Mouse (Mus musculus) hindbrain, embryonic 13.5 days (tissue): ENCODE results near the gene H60b. TPM values are rescaled to one million over a fixed set of nuclear protein-coding genes. Genes with fewer than 3 reads are reported as not detected.

Experiments used
- ATAC-seq: fragments of 200-750 bp; cut with Nextera tagmentation; 2 replicates; pipeline ENCODE4 v1.8.0; 2017; ENCODE audit warnings: moderate TSS enrichment; ENCODE audit not compliant: low FRiP score
- H3K27ac ChIP-seq: fragments of 300-500 bp; sonication (generic); 2 replicates; pipeline ENCODE4 v1.5.1; 2015; ENCODE audit warnings: inconsistent platforms, mild to moderate bottlenecking, moderate library complexity
- H3K27me3 ChIP-seq: fragments of 300-500 bp; sonication (generic); 2 replicates; pipeline ENCODE4 v1.6.1; 2015; ENCODE audit warnings: mild to moderate bottlenecking, inconsistent platforms
- H3K36me3 ChIP-seq: fragments of 300-500 bp; sonication (generic); 2 replicates; pipeline ENCODE4 v1.6.1; 2015; ENCODE audit warnings: mild to moderate bottlenecking, inconsistent platforms
- H3K4me1 ChIP-seq: fragments of 300-500 bp; sonication (generic); replicated peaks from 2 replicates; pipeline ENCODE4 v1.6.1; 2015; ENCODE audit warnings: inconsistent platforms
- H3K4me2 ChIP-seq: fragments of 300-500 bp; sonication (generic); 2 replicates; pipeline ENCODE4 v1.6.1; 2015; ENCODE audit warnings: inconsistent platforms, mild to moderate bottlenecking, moderate library complexity
- H3K4me3 ChIP-seq: fragments of 300-500 bp; sonication (generic); 2 replicates; pipeline ENCODE4 v1.5.1; 2015; ENCODE audit warnings: mild to moderate bottlenecking, inconsistent platforms
- H3K9ac ChIP-seq: fragments of 300-500 bp; sonication (generic); 2 replicates; pipeline ENCODE4 v1.6.1; 2015; ENCODE audit warnings: mild to moderate bottlenecking, inconsistent platforms
- H3K9me3 ChIP-seq: fragments of 300-500 bp; sonication (generic); 2 replicates; pipeline ENCODE4 v1.6.1; 2016; ENCODE audit warnings: inconsistent platforms
- WGBS: fragments of 180-500 bp; shearing (Covaris S2); methylation state at CpG from one replicate; pipeline ENCODE4 v1.1.7; 2015; 5-methylcytosine and 5-hydroxymethylcytosine counted together
- polyA plus RNA-seq: library from polyadenylated mRNA; unstranded; fragments of >200 nt; fragmentation: Nextera tagmentation; extraction: Ambion mirVana; gene quantifications from 2 replicates; pipeline ENCODE4 v1.2.1, GENCODE M21; 2015

H60b gene
- polyA plus RNA-seq, 1 experiment from 2014 or later, result 1.0 TPM

DNA sequence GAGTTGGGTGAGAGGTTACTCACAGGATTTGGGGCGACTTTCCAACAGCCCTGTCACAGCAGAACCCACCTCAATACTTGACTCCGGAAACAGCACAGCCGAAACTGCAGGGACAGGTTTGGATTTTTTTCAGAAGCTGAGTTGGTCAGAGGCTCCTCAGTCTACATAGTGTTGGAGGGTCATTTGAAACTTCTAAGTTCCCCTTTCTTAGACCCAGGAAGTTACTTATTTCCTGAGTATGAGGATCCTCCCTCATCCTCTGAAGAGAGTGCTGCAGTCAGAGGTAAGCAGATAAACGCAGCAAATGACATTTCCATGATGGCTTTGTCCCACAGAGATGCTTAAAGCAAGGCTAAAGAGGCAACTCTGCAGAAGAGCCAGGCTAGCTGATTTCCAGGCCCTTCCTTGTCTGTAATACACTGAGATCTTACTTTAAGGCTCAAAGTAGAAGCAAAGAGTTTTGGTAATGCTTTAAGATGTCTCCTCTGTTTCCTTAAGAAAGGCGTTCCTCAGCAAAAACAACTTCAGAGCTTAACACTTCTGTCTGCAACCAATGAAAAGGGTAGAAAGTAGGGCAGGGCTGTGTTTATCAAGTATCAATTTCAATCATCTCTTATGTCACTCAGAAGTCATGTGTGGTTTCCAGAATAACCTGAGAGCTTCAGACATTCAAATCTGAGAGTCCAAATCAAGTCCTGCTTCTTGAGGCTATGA, 144.1 kb downstream of the H60b start:
- ATAC-seq, result no peak
- H3K4me3 ChIP-seq, result no peak overlapping the region
- H3K4me1 ChIP-seq, result no peaks in the 10 kb centered on the region
- H3K27ac ChIP-seq, result no peak overlapping the region
- 81% methylated on average over 5 of the region's 5 CpGs for WGBS
- no peak overlapping the region for H3K9ac ChIP-seq
- H3K9me3 ChIP-seq, result no peaks in the 10 kb centered on the region
- no peak overlapping the region for H3K4me2 ChIP-seq
- no peaks in the 10 kb centered on the region for H3K36me3 ChIP-seq
- H3K27me3 ChIP-seq, result no peaks in the 10 kb centered on the region

GRCm38 (mm10) chr10:22303736-22304135, 145.3 kb downstream of the H60b start:
- H3K27me3 ChIP-seq, result no peaks in the 10 kb centered on the region
- no peak overlapping the region for H3K9ac ChIP-seq
- no peaks in the 10 kb centered on the region for H3K9me3 ChIP-seq
- H3K4me3 ChIP-seq, result no peak overlapping the region
- H3K4me1 ChIP-seq, result no peaks in the 10 kb centered on the region
- 89% methylated on average over 6 of the region's 6 CpGs for WGBS
- H3K27ac ChIP-seq, result no peak overlapping the region
- no peak for ATAC-seq
- H3K4me2 ChIP-seq, result no peak overlapping the region
- no peaks in the 10 kb centered on the region for H3K36me3 ChIP-seq

DNA sequence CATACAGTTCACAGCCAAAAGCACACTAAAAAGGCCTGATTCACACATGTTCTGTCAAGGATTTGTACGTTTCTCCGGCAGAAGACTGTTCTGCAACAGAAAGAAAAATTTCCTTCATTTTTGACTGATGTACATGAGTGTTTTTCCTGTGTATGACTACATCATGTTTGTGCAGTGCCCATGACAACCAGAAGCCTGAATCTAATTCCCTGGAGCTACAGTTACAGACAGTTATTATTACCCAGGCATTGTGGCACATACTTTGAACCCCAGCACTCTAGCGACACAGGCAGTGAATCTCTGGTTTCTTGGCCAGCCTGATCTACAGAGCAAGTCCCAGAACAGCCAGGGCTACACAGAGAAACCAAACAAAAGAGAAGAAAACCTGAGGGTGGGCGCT, 147.4 kb downstream of the H60b start:
- Histone ChIP-seq H3K36me3 (no peaks in the 10 kb centered on the region), H3K4me3 (no peak overlapping the region), H3K4me2 (no peak overlapping the region), H3K27ac (no peak overlapping the region), H3K27me3 (no peaks in the 10 kb centered on the region), H3K9ac (no peak overlapping the region), H3K9me3 (no peaks in the 10 kb centered on the region), H3K4me1 (no peaks in the 10 kb centered on the region)
- no peak for ATAC-seq
- 81% methylated on average over 4 of the region's 4 CpGs for WGBS

- Histone ChIP-seq H3K9ac (no peak overlapping the region), H3K27ac (no peak overlapping the region), H3K4me2 (no peak overlapping the region), H3K4me1 (no peaks in the 10 kb centered on the region), H3K4me3 (no peak overlapping the region), H3K9me3 (no peaks in the 10 kb centered on the region), H3K36me3 (no peaks in the 10 kb centered on the region), H3K27me3 (no peaks in the 10 kb centered on the region)
- WGBS, result 60% methylated on average over 4 of the region's 4 CpGs
- no peak for ATAC-seq
Measured at GRCm38 (mm10) chr10:22306452-22306851, 148.1 kb downstream of the H60b start.

GRCm38 (mm10) chr10:22308221-22308620, 149.8 kb downstream of the H60b start:
- Histone ChIP-seq H3K9me3 (no peaks in the 10 kb centered on the region), H3K27ac (no peak overlapping the region), H3K9ac (no peak overlapping the region), H3K4me3 (no peak overlapping the region), H3K4me1 (no peaks in the 10 kb centered on the region), H3K27me3 (no peaks in the 10 kb centered on the region), H3K4me2 (no peak overlapping the region), H3K36me3 (no peaks in the 10 kb centered on the region)
- no peak for ATAC-seq
- WGBS, result 76% methylated on average over 1 of the region's 1 CpGs

GRCm38 (mm10) chr10:22322858-22323257, 164.5 kb downstream of the H60b start:
- no peak overlapping the region for H3K9ac ChIP-seq
- H3K4me2 ChIP-seq, result no peak overlapping the region
- no peak for ATAC-seq
- WGBS, result 96% methylated on average over 2 of the region's 2 CpGs
- H3K9me3 ChIP-seq, result no peaks in the 10 kb centered on the region
- no peak overlapping the region for H3K27ac ChIP-seq
- H3K4me1 ChIP-seq, result no peaks in the 10 kb centered on the region
- H3K4me3 ChIP-seq, result no peak overlapping the region
- H3K27me3 ChIP-seq, result no peaks in the 10 kb centered on the region
- H3K36me3 ChIP-seq, result no peaks in the 10 kb centered on the region

Other genes with a start within 250 kb of the H60b start
- gene 4930444G20Rik, start 90.5 kb upstream of the H60b start, polyA plus RNA-seq, result not detected in 2 replicates
- gene E030030I06Rik, start 9.3 kb upstream of the H60b start, polyA plus RNA-seq, result 4.2 and 8.0 TPM in 2 replicates
- 1.9 and 2.4 TPM in 2 replicates for gene Raet1e, start within 50 bp of the H60b start, polyA plus RNA-seq
- 3.7 and 5.3 TPM in 2 replicates for gene Raet1d, start 202.0 kb downstream of the H60b start, polyA plus RNA-seq